Mouse (Mus musculus): ENCODE data around the gene Dync1li1. TPM values are rescaled to one million over a fixed set of nuclear protein-coding genes. Genes with fewer than 3 reads are reported as not detected.
"Not testable (repeated sequence)": the region's sequence is repeated elsewhere in the genome, so short reads cannot be mapped to it uniquely, and the experiment has no call there.

The Dync1li1 gene
- polyA plus RNA-seq, 1 experiment from 2014 or later: 45.4 TPM

DNA sequence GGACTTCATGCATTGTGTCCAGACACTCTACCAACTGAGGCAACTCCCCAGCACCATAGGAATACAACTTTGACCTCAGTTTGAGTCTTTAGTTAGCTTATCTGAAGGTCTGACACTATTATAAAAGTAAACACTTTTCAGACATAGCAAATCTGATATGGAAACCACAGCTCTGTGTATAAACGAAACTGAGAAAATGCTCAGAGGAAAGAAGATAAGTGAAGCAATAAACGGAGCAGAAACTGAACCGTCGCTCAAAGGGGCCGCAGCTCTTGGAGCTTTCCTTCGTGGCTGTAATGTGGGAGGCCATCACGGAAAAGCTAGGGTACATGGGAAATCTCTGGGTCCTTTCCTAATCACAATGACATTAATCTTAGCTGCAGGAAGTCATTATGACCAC is 2.3 kb upstream of the Dync1li1 start:
- ATAC-seq (replicated peaks; ENCODE audit: low FRiP score, low read depth) (no peak), DNase-seq (ENCODE audit: low spot score) (no peak)
- no peaks in the 10 kb centered on the region for H3K36me3 ChIP-seq (ENCODE audit: insufficient read depth, low read length)
- no peak overlapping the region for H3K4me3 ChIP-seq (replicated peaks; ENCODE audit: low read depth, low read length)
- TF ChIP-seq CTCF (IDR thresholded peaks at IDR 0.05; ENCODE audit: low read depth): no peak
- no peaks in the 10 kb centered on the region for H3K27me3 ChIP-seq (ENCODE audit: insufficient read depth, low read length)
- WGBS: 87% methylated on average over 7 of the region's 7 CpGs
- no peak overlapping the region for H3K27ac ChIP-seq
- no peak overlapping the region for H3K9ac ChIP-seq (ENCODE audit: low read depth, low read length)
- no peak overlapping the region for H3K4me2 ChIP-seq (ENCODE audit: low read length)
- no peaks in the 10 kb centered on the region for H3K9me3 ChIP-seq (replicated peaks; ENCODE audit: low read length)
- H3K4me1 ChIP-seq (replicated peaks; ENCODE audit: insufficient read depth, low read length): peaks cover 11% of the 10 kb centered on the region

DNA sequence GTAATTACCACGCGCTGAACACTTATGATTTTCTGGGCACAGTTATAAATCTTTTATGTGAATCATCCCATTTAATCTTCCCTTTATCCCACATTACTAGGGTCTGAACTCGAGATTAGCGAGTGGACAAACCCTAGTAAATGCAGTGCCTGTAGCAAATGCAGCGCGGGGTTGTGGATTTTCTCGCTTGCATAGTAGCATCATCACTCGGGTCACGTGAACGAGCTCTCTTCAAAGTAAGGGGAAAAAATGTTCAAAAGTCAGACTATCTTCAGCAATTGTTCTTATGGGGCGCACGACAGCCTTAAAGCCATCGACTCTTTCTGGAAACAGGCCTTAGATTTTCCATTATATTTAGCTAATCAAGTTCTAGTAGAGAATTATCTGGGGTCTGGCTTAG is 951 bp upstream of the Dync1li1 start:
- Histone ChIP-seq H3K9me3 (replicated peaks; ENCODE audit: low read length) (no peaks in the 10 kb centered on the region), H3K4me1 (replicated peaks; ENCODE audit: insufficient read depth, low read length) (peaks cover 11% of the 10 kb centered on the region), H3K27me3 (ENCODE audit: insufficient read depth, low read length) (no peaks in the 10 kb centered on the region), H3K4me3 (replicated peaks; ENCODE audit: low read depth, low read length) (peak overlapping the region; percentile 98), H3K27ac (no peak overlapping the region), H3K36me3 (ENCODE audit: insufficient read depth, low read length) (peaks cover 4% of the 10 kb centered on the region; the same call in 1 of the 2 replicates), H3K9ac (ENCODE audit: low read depth, low read length) (peak overlapping the region; percentile 98; the same call in 1 of the 2 replicates), H3K4me2 (ENCODE audit: low read length) (peak overlapping the region; percentile 80)
- ATAC-seq (replicated peaks; ENCODE audit: low FRiP score, low read depth) (no peak), DNase-seq (ENCODE audit: low spot score) (no peak)
- TF ChIP-seq CTCF (IDR thresholded peaks at IDR 0.05; ENCODE audit: low read depth): no peak
- 81% methylated on average over 13 of the region's 13 CpGs for WGBS

DNA sequence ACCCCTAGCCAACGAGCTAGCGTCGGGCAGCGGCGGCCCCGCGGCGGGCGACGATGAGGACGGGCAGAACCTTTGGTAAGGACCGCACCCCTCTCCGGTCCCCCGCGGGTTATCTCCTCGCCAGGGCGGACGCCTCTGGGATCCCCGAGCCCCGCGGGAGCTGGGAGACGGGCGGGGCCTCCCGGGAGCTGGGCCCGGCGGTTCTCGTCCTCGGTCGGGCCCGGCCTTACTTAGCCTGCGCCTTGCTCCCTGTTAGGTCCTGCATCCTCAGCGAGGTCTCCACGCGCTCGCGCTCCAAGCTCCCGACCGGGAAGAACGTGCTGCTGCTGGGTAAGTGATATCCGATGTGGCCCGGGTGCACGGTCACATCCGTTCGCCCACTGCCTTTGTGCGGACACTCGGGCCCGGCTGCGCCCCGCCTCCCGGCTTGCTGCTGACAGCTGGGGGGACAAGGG is 390 bp downstream of the Dync1li1 start:
- peaks cover 4% of the 10 kb centered on the region; the same call in 1 of the 2 replicates for H3K36me3 ChIP-seq (ENCODE audit: insufficient read depth, low read length)
- H3K9ac ChIP-seq (ENCODE audit: low read depth, low read length): peak overlapping the region; percentile 98
- TF ChIP-seq CTCF (IDR thresholded peaks at IDR 0.05; ENCODE audit: low read depth): no peak
- H3K9me3 ChIP-seq (replicated peaks; ENCODE audit: low read length): no peaks in the 10 kb centered on the region
- ATAC-seq (replicated peaks; ENCODE audit: low FRiP score, low read depth): peak; percentile 65
- peak overlapping the region; percentile 94 for H3K27ac ChIP-seq
- DNase-seq (ENCODE audit: low spot score): peak; percentile 61
- no peaks in the 10 kb centered on the region for H3K27me3 ChIP-seq (ENCODE audit: insufficient read depth, low read length)
- H3K4me3 ChIP-seq (replicated peaks; ENCODE audit: low read depth, low read length): peak overlapping the region; percentile 98
- peak overlapping the region; percentile 80 for H3K4me2 ChIP-seq (ENCODE audit: low read length)
- 0% methylated on average over 46 of the region's 50 CpGs for WGBS
- peaks cover 11% of the 10 kb centered on the region for H3K4me1 ChIP-seq (replicated peaks; ENCODE audit: insufficient read depth, low read length)

GRCm38 (mm10) chr9:114690119-114690601 is 1.6 kb downstream of the Dync1li1 start:
- WGBS: 4% methylated on average over 10 of the region's 10 CpGs
- no peak overlapping the region for H3K9ac ChIP-seq (ENCODE audit: low read depth, low read length)
- ATAC-seq (replicated peaks; ENCODE audit: low FRiP score, low read depth) (no peak), DNase-seq (ENCODE audit: low spot score) (peak; percentile 61)
- H3K27ac ChIP-seq: no peak overlapping the region
- H3K4me2 ChIP-seq (ENCODE audit: low read length): peak overlapping the region; percentile 80
- H3K4me1 ChIP-seq (replicated peaks; ENCODE audit: insufficient read depth, low read length): peaks cover 11% of the 10 kb centered on the region
- no peak for TF ChIP-seq CTCF (IDR thresholded peaks at IDR 0.05; ENCODE audit: low read depth)
- H3K36me3 ChIP-seq (ENCODE audit: insufficient read depth, low read length): peaks cover 4% of the 10 kb centered on the region; the same call in 1 of the 2 replicates
- H3K9me3 ChIP-seq (replicated peaks; ENCODE audit: low read length): no peaks in the 10 kb centered on the region
- H3K4me3 ChIP-seq (replicated peaks; ENCODE audit: low read depth, low read length): no peak overlapping the region
- H3K27me3 ChIP-seq (ENCODE audit: insufficient read depth, low read length): no peaks in the 10 kb centered on the region

DNA sequence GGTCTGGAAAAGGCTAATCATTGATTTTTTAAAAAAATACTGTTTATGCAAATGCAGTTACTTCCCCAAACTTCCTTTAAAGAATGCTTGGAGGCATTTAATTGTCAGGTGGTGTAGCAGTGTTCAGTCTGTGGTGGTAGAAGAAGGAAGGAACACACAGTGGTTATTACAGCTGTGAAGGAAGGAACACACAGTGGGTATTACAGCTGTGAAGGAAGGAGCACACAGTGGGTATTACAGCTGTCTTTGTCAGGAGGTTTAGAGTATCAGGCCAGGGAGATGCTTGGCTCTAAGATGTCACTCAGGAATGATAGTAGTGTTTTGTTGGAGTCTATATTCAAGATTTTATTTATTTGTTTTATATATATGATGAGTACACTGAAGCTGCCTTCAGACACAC is 2.5 kb downstream of the Dync1li1 start:
- ATAC-seq (replicated peaks; ENCODE audit: low FRiP score, low read depth): no peak
- peaks cover 4% of the 10 kb centered on the region; the same call in 1 of the 2 replicates for H3K36me3 ChIP-seq (ENCODE audit: insufficient read depth, low read length)
- TF ChIP-seq CTCF (IDR thresholded peaks at IDR 0.05; ENCODE audit: low read depth): no peak

GRCm38 (mm10) chr9:114695662-114696061 is 7.1 kb downstream of the Dync1li1 start:
- 93% methylated on average over 7 of the region's 8 CpGs for WGBS
- H3K4me3 ChIP-seq (replicated peaks; ENCODE audit: low read depth, low read length); H3K4me2 ChIP-seq (ENCODE audit: low read length); H3K9me3 ChIP-seq (replicated peaks; ENCODE audit: low read length); H3K4me1 ChIP-seq (replicated peaks; ENCODE audit: insufficient read depth, low read length); H3K27me3 ChIP-seq (ENCODE audit: insufficient read depth, low read length); H3K27ac ChIP-seq; H3K9ac ChIP-seq (ENCODE audit: low read depth, low read length); DNase-seq (ENCODE audit: low spot score); ATAC-seq (replicated peaks; ENCODE audit: low FRiP score, low read depth): not testable (repeated sequence)
- peaks cover 10% of the 10 kb centered on the region; the same call in 1 of the 2 replicates for H3K36me3 ChIP-seq (ENCODE audit: insufficient read depth, low read length)

More for the DNA sequence above, 2.5 kb downstream of the Dync1li1 start:
- Histone ChIP-seq H3K9me3 (replicated peaks; ENCODE audit: low read length) (no peaks in the 10 kb centered on the region), H3K4me1 (replicated peaks; ENCODE audit: insufficient read depth, low read length) (peaks cover 11% of the 10 kb centered on the region), H3K4me3 (replicated peaks; ENCODE audit: low read depth, low read length) (no peak overlapping the region), H3K27ac (no peak overlapping the region), H3K9ac (ENCODE audit: low read depth, low read length) (no peak overlapping the region), H3K27me3 (ENCODE audit: insufficient read depth, low read length) (no peaks in the 10 kb centered on the region), H3K4me2 (ENCODE audit: low read length) (no peak overlapping the region)
- no peak for DNase-seq (ENCODE audit: low spot score)

GRCm38 (mm10) chr9:114697072-114697471 is 8.5 kb downstream of the Dync1li1 start:
- H3K27me3 ChIP-seq (ENCODE audit: insufficient read depth, low read length): no peaks in the 10 kb centered on the region
- H3K9me3 ChIP-seq (replicated peaks; ENCODE audit: low read length): no peaks in the 10 kb centered on the region
- H3K9ac ChIP-seq (ENCODE audit: low read depth, low read length): no peak overlapping the region
- 91% methylated on average over 4 of the region's 4 CpGs for WGBS
- H3K4me2 ChIP-seq (ENCODE audit: low read length): no peak overlapping the region
- no peaks in the 10 kb centered on the region for H3K4me1 ChIP-seq (replicated peaks; ENCODE audit: insufficient read depth, low read length)
- peaks cover 10% of the 10 kb centered on the region; the same call in 1 of the 2 replicates for H3K36me3 ChIP-seq (ENCODE audit: insufficient read depth, low read length)
- no peak overlapping the region for H3K27ac ChIP-seq
- TF ChIP-seq CTCF (IDR thresholded peaks at IDR 0.05; ENCODE audit: low read depth): no peak
- no peak overlapping the region for H3K4me3 ChIP-seq (replicated peaks; ENCODE audit: low read depth, low read length)
- ATAC-seq (replicated peaks; ENCODE audit: low FRiP score, low read depth) (no peak), DNase-seq (ENCODE audit: low spot score) (no peak)
